Mouse (Mus musculus) urinary bladder, postnatal 14 days (tissue): ENCODE measurements around the gene Olfr910.

Source experiments
- DNase-seq: peaks from one replicate; pipeline ENCODE4 v3.0.0; 2021; ENCODE audit warnings: low spot score

Olfr910 gene

GRCm38 (mm10) chr9:38537549-38537948 lies at the start of gene Olfr910:
Olfr910 (plus strand) TSS chr9:38537849.
- no peak for DNase-seq

- DNase-seq: no peak
These were observed 42.1 kb upstream of the Olfr910 start, which contains the start of gene Olfr907 for GRCm38 (mm10) chr9:38495501-38495900. Olfr907 (plus strand) TSS chr9:38495801.

DNA sequence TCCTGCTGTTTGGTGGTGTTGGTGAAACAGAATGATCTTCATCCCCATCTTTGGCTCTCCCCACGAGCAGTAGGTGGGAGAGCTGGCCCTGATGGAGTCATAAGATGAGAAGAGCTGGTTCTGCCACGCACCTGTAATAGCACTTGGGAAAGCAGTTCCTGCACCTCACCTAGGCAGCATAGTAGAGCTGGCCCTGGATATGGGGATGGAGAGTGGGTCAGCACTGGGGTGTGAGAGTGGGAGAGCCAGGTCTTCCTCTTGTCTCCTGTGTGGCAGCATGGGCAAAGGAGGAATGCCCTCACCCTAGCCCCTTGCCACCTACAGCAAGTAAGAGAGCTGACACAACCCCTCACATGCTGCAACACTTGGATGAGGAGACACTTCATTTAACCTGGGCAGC lies 25.3 kb upstream of the Olfr910 start:
- DNase-seq: no peak

DNA sequence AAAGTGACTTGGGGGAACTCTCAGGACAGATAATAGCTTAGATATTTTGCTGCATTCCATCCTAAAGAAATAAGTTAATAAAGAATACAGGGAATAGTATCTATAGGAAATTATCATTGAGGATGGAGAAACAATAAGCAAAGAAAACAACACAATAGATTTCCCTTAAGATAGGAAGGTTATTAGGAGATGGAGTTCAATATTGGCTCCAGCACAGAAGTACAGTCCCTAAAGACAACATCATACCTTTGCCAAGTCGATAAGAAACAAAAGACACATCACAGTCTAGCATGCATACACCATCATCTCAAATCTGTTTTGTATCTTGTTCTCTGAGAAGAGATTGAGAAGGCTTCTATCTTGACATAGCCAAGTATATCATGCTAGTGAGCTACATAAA lies 16.4 kb upstream of the Olfr910 start, which contains the start of gene Olfr911-ps1:
Olfr911-ps1 (plus strand) TSS at position 301 of the 400 bp plus-strand sequence.
- DNase-seq: no peak

GRCm38 (mm10) chr9:38579878-38580277 lies 42.2 kb downstream of the Olfr910 start, which contains the start of gene Olfr912:
Olfr912 (plus strand) TSS chr9:38580178.
- no peak for DNase-seq
